ENCODE assay signal across 13 mouse cellular contexts in the genomic region with DNA sequence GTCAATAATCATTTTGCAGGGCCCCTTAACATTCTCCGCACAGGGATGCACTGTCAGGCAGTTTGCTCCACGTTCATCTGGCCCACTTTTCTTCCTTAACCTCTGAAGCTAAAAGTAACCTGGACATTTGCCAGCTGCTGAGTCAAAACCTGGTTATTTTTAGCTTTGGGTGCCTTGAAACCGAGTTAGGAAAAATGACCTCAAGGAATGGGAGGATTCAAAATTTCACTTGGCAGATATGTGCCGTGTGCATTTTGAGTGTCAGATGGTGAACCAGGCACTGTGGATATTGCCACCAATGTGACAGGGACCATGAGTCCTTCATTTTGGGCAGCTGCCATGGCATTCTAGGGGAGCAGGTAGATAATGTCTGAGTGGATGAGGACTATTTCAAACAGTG.
DNase-seq lines count a peak whose midpoint lies in the region; ATAC-seq and TF ChIP-seq lines count a peak whose summit lies in the region.
"Had no signal": no experiment of that assay in that cellular context is flagged by ENCODE, and none has a peak within 500 bp of the region (broad histone marks: within the 10 kb centered on the region; RNA-seq: fewer than 3 reads in every experiment).

No protein-coding gene starts in this region.

- no peak overlapping the region for H3K9ac ChIP-seq in heart, embryonic 13.5 days
- H3K9ac ChIP-seq: embryonic facial prominence, embryonic 15.5 days; liver, postnatal 0 days had no signal

- WGBS in kidney, adult 2 months, result 20% methylated on average over 4 of the region's 4 CpGs
- WGBS in heart, embryonic 13.5 days, result 7% methylated on average over 4 of the region's 4 CpGs

- no peaks in the 10 kb centered on the region for H3K36me3 ChIP-seq in kidney, adult 2 months (ENCODE audit: control insufficient read depth, insufficient read depth, low read length)
- no peaks in the 10 kb centered on the region for H3K36me3 ChIP-seq in heart, embryonic 13.5 days
- H3K36me3 ChIP-seq: embryonic facial prominence, embryonic 15.5 days had no signal

- no peaks in the 10 kb centered on the region for H3K9me3 ChIP-seq in heart, embryonic 13.5 days
- H3K9me3 ChIP-seq: embryonic facial prominence, embryonic 15.5 days had no signal

- TF ChIP-seq CTCF in kidney, adult 2 months (conservative IDR thresholded peaks at IDR 0.05; ENCODE audit: insufficient read depth, insufficient read length, low read depth, low read length), result no peak

- ATAC-seq in heart, embryonic 13.5 days (ENCODE audit: extremely low read depth, insufficient number of reproducible peaks, low FRiP score, low TSS enrichment), result no peak
- ATAC-seq in megakaryocyte progenitor cell, adult 5-6 weeks (replicated peaks; ENCODE audit: poor library complexity), result no peak
- ATAC-seq: liver, postnatal 0 days had no signal

- TF ChIP-seq POLR2A in kidney, adult 2 months (IDR thresholded peaks at IDR 0.05; ENCODE audit: low read depth, low read length), result no peak

- no peak overlapping the region for H3K4me3 ChIP-seq in kidney, adult 2 months (ENCODE audit: insufficient read depth, low read depth, low read length)
- no peak overlapping the region for H3K4me3 ChIP-seq in heart, embryonic 13.5 days
- H3K4me3 ChIP-seq: embryonic facial prominence, embryonic 15.5 days; myocyte had no signal

- H3K27me3 ChIP-seq in kidney, adult 2 months (replicated peaks; ENCODE audit: control insufficient read depth, insufficient read depth, low read length), result no peaks in the 10 kb centered on the region
- H3K27me3 ChIP-seq in heart, embryonic 13.5 days (replicated peaks), result 0 out of 2 replicates have a peak, but pooled peaks cover 3% of the 10 kb centered on the region
- H3K27me3 ChIP-seq: embryonic facial prominence, embryonic 15.5 days had no signal

- H3K27ac ChIP-seq in kidney, adult 2 months (ENCODE audit: insufficient read depth, low read depth, low read length), result no peak overlapping the region
- peak overlapping the region; percentile 79 for H3K27ac ChIP-seq in heart, embryonic 13.5 days (replicated peaks)

- DNase-seq in kidney, adult 2 months, result peak; percentile 44
- no peak for DNase-seq in kidney, adult 18-20 months
- peak; percentile 57 for DNase-seq in NIH3T3 (ENCODE audit: low read depth)
- DNase-seq in adrenal gland, postnatal 36 days, result peak; percentile 44 to 68
- no peak for DNase-seq in natural killer cell, adult 2 months (ENCODE audit: low spot score in 2 of 2)
- no peak for DNase-seq in yolk sac, embryonic 10.5 days (ENCODE audit: low spot score)
- DNase-seq: liver, postnatal 0 days; spleen, adult 18-20 months; thymus, postnatal 14 days had no signal

- H3K4me2 ChIP-seq in heart, embryonic 13.5 days, result 0 out of 2 replicates have a peak overlapping the region, but pooled peaks have one; percentile 0
- H3K4me2 ChIP-seq: embryonic facial prominence, embryonic 15.5 days had no signal

- H3K4me1 ChIP-seq in kidney, adult 2 months (ENCODE audit: control insufficient read depth, insufficient read depth, low read length), result no peaks in the 10 kb centered on the region
- peaks cover 45% of the 10 kb centered on the region for H3K4me1 ChIP-seq in heart, embryonic 13.5 days

Comparison
In these comparisons a context has a peak if more than half of its experiments do, and no peak if none do; other contexts are left out.
1. DNase-seq: peak in kidney, adult 2 months (single experiment), NIH3T3 (single experiment) and adrenal gland, postnatal 36 days (2 of 2); none in kidney, adult 18-20 months (single experiment), natural killer cell, adult 2 months (0 of 2) and yolk sac, embryonic 10.5 days (single experiment).